Mouse (Mus musculus): ENCODE measurements at regions not wholly inside any gene's neighbourhood (a gene's known extent, or its start where the extent isn't known, plus 50 kb on each side); places are given as distances from the start of the nearest gene placed in this dataset.

GRCm38 (mm10) chr14:60517891-60518290, 115.9 kb upstream of the Spata13 start:
- no peak overlapping the region for H3K27ac ChIP-seq (ENCODE audit: insufficient read depth, low read length)
- H3K27me3 ChIP-seq (ENCODE audit: control insufficient read depth, insufficient read depth, low read length, poor library complexity, severe bottlenecking), result no peaks in the 10 kb centered on the region
- TF ChIP-seq CTCF (IDR thresholded peaks at IDR 0.05; ENCODE audit: low read depth, low read length), result no peak
- TF ChIP-seq POLR2A (IDR thresholded peaks at IDR 0.05; ENCODE audit: insufficient read depth, low read length), result no peak
- no peak for TF ChIP-seq EP300 (IDR thresholded peaks at IDR 0.05; ENCODE audit: insufficient read depth, low read depth, low read length)
- H3K9ac ChIP-seq (ENCODE audit: low read depth, poor library complexity, severe bottlenecking), result no peak overlapping the region
- no peaks in the 10 kb centered on the region for H3K9me3 ChIP-seq (replicated peaks; ENCODE audit: control insufficient read depth, insufficient read depth, low read length, poor library complexity, severe bottlenecking)
- no peaks in the 10 kb centered on the region for H3K4me1 ChIP-seq (ENCODE audit: control insufficient read depth, insufficient read depth, low read length)
- H3K4me3 ChIP-seq (ENCODE audit: low read depth, low read length), result no peak overlapping the region
- no peaks in the 10 kb centered on the region for H3K36me3 ChIP-seq (ENCODE audit: control insufficient read depth, insufficient read depth, low read length, poor library complexity, severe bottlenecking)

DNA sequence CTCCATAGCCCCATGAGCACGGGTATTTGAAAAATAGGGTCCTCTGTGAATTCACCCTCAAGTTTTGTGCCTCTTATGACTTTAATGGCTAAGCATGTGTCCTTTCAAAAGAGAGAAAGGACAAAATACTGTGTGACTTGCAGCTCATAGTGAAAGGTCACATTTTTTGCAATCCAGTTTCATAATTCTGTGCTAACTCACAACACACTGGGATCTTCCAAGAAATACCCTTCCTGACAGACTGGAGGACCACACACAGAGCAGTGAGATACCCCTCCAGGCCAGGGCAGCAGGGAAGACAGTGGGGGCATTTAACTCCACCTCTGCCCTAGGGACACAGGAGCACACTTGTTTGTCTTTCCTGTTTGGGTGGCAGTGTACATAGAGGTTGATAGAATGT, 110.8 kb upstream of the Spata13 start:
- Histone ChIP-seq H3K27me3 (ENCODE audit: control insufficient read depth, insufficient read depth, low read length, poor library complexity, severe bottlenecking) (no peaks in the 10 kb centered on the region), H3K9me3 (replicated peaks; ENCODE audit: control insufficient read depth, insufficient read depth, low read length, poor library complexity, severe bottlenecking) (no peaks in the 10 kb centered on the region), H3K9ac (ENCODE audit: low read depth, poor library complexity, severe bottlenecking) (no peak overlapping the region), H3K27ac (ENCODE audit: insufficient read depth, low read length) (no peak overlapping the region), H3K36me3 (ENCODE audit: control insufficient read depth, insufficient read depth, low read length, poor library complexity, severe bottlenecking) (no peaks in the 10 kb centered on the region), H3K4me1 (ENCODE audit: control insufficient read depth, insufficient read depth, low read length) (no peaks in the 10 kb centered on the region), H3K4me3 (ENCODE audit: low read depth, low read length) (no peak overlapping the region)
- TF ChIP-seq POLR2A (IDR thresholded peaks at IDR 0.05; ENCODE audit: insufficient read depth, low read length) (no peak), EP300 (IDR thresholded peaks at IDR 0.05; ENCODE audit: insufficient read depth, low read depth, low read length) (no peak), CTCF (IDR thresholded peaks at IDR 0.05; ENCODE audit: low read depth, low read length) (no peak)

GRCm38 (mm10) chr14:60524869-60525268, 108.9 kb upstream of the Spata13 start:
- no peak for TF ChIP-seq CTCF (IDR thresholded peaks at IDR 0.05; ENCODE audit: low read depth, low read length)
- no peak for TF ChIP-seq EP300 (IDR thresholded peaks at IDR 0.05; ENCODE audit: insufficient read depth, low read depth, low read length)
- no peak for TF ChIP-seq POLR2A (IDR thresholded peaks at IDR 0.05; ENCODE audit: insufficient read depth, low read length)
- no peaks in the 10 kb centered on the region for H3K36me3 ChIP-seq (ENCODE audit: control insufficient read depth, insufficient read depth, low read length, poor library complexity, severe bottlenecking)
- H3K9ac ChIP-seq (ENCODE audit: low read depth, poor library complexity, severe bottlenecking), result no peak overlapping the region
- H3K27ac ChIP-seq (ENCODE audit: insufficient read depth, low read length), result no peak overlapping the region
- no peaks in the 10 kb centered on the region for H3K9me3 ChIP-seq (replicated peaks; ENCODE audit: control insufficient read depth, insufficient read depth, low read length, poor library complexity, severe bottlenecking)
- H3K4me1 ChIP-seq (ENCODE audit: control insufficient read depth, insufficient read depth, low read length), result no peaks in the 10 kb centered on the region
- H3K4me3 ChIP-seq (ENCODE audit: low read depth, low read length), result no peak overlapping the region
- no peaks in the 10 kb centered on the region for H3K27me3 ChIP-seq (ENCODE audit: control insufficient read depth, insufficient read depth, low read length, poor library complexity, severe bottlenecking)

DNA sequence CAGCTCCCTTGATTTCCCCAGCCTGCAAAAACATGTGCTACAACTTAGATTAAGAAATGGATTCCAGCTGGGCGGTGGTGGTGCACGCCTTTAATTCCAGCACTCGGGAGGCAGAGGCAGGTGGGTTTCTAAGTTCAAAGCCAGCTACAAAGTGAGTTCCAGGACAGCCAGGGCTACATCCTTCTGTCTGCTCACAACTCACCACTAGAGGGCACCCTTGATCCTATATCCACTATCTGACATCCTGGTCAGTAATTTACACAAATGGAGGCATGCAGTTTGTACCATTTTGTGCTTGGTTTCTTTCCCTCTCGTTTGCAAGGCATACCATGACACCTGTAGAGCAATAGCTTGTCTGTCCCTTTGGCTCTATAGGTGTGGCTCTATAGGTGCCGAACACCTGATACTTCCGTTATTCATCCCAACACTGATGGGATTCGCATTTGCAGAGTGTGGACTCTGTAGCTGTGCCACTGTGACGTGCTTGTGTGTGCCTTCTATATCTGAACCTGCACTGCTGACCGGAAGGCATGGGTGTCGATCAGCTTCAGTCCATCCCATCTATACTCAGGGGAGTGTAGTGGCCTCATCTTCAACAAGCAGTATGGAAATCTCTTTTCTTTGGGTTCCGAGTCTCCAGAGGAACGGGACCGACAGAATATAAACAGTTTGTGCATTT, 108.4 kb upstream of the Spata13 start:
- Histone ChIP-seq H3K4me1 (ENCODE audit: control insufficient read depth, insufficient read depth, low read length) (no peaks in the 10 kb centered on the region), H3K27ac (ENCODE audit: insufficient read depth, low read length) (no peak overlapping the region), H3K9me3 (replicated peaks; ENCODE audit: control insufficient read depth, insufficient read depth, low read length, poor library complexity, severe bottlenecking) (no peaks in the 10 kb centered on the region), H3K27me3 (ENCODE audit: control insufficient read depth, insufficient read depth, low read length, poor library complexity, severe bottlenecking) (no peaks in the 10 kb centered on the region), H3K4me3 (ENCODE audit: low read depth, low read length) (no peak overlapping the region), H3K9ac (ENCODE audit: low read depth, poor library complexity, severe bottlenecking) (no peak overlapping the region), H3K36me3 (ENCODE audit: control insufficient read depth, insufficient read depth, low read length, poor library complexity, severe bottlenecking) (no peaks in the 10 kb centered on the region)
- TF ChIP-seq EP300 (IDR thresholded peaks at IDR 0.05; ENCODE audit: insufficient read depth, low read depth, low read length), result no peak
- TF ChIP-seq POLR2A (IDR thresholded peaks at IDR 0.05; ENCODE audit: insufficient read depth, low read length), result no peak
- peak; percentile 38 for TF ChIP-seq CTCF (IDR thresholded peaks at IDR 0.05; ENCODE audit: low read depth, low read length)

DNA sequence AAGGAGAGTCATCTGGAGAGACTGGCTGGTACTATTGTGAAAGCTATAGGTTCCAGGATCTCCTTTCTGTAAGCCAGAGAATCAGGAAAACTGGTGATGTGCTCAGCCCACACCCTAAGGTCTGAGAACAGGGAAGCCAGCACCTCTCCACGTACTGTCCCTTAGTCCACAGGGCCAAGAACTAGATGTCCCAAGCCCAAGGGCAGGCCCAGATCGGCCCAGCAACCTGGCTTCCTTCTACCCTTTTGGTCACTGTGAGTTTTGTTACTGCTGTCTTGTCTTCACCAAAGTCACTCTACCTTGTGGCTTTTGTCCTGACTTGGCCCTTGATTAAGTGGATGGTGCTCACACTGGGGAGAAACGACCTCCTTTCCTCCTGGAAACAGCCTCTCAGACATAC, 107.8 kb upstream of the Spata13 start:
- Histone ChIP-seq H3K9me3 (replicated peaks; ENCODE audit: control insufficient read depth, insufficient read depth, low read length, poor library complexity, severe bottlenecking) (no peaks in the 10 kb centered on the region), H3K4me3 (ENCODE audit: low read depth, low read length) (no peak overlapping the region), H3K27ac (ENCODE audit: insufficient read depth, low read length) (no peak overlapping the region), H3K4me1 (ENCODE audit: control insufficient read depth, insufficient read depth, low read length) (no peaks in the 10 kb centered on the region), H3K9ac (ENCODE audit: low read depth, poor library complexity, severe bottlenecking) (no peak overlapping the region), H3K36me3 (ENCODE audit: control insufficient read depth, insufficient read depth, low read length, poor library complexity, severe bottlenecking) (no peaks in the 10 kb centered on the region), H3K27me3 (ENCODE audit: control insufficient read depth, insufficient read depth, low read length, poor library complexity, severe bottlenecking) (no peaks in the 10 kb centered on the region)
- TF ChIP-seq POLR2A (IDR thresholded peaks at IDR 0.05; ENCODE audit: insufficient read depth, low read length), result no peak
- no peak for TF ChIP-seq CTCF (IDR thresholded peaks at IDR 0.05; ENCODE audit: low read depth, low read length)

DNA sequence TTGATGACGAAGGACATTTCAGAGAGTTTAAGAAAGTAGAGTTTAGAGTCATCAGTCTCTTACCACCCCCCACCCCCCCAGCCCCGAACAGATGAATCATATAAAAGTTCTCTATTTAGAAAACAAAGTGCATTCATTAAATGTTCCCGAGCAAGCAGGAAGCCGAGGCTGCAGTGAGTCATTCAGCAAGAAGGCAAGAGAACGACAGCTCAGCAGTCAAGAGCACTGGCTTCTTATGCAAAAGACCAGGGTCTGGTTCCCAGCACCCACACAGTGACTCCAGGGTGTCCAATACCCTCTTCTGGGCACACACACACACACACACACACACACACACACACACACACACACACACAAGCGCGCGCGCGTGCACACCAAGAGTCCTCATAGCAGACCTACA, 107.0 kb upstream of the Spata13 start:
- Histone ChIP-seq H3K9me3 (replicated peaks; ENCODE audit: control insufficient read depth, insufficient read depth, low read length, poor library complexity, severe bottlenecking) (no peaks in the 10 kb centered on the region), H3K27ac (ENCODE audit: insufficient read depth, low read length) (no peak overlapping the region), H3K36me3 (ENCODE audit: control insufficient read depth, insufficient read depth, low read length, poor library complexity, severe bottlenecking) (no peaks in the 10 kb centered on the region), H3K27me3 (ENCODE audit: control insufficient read depth, insufficient read depth, low read length, poor library complexity, severe bottlenecking) (no peaks in the 10 kb centered on the region), H3K4me1 (ENCODE audit: control insufficient read depth, insufficient read depth, low read length) (no peaks in the 10 kb centered on the region), H3K9ac (ENCODE audit: low read depth, poor library complexity, severe bottlenecking) (no peak overlapping the region), H3K4me3 (ENCODE audit: low read depth, low read length) (no peak overlapping the region)
- TF ChIP-seq EP300 (IDR thresholded peaks at IDR 0.05; ENCODE audit: insufficient read depth, low read depth, low read length), result no peak

Data from ES-Bruce4 (cell line).